Mouse (Mus musculus) MEL (cell line): Measurements from ENCODE around the gene Ppfia2. TPM values are rescaled to one million over a fixed set of nuclear protein-coding genes. Genes with fewer than 3 reads are reported as not detected.

ENCODE experiments used
- DNase-seq: peaks from one replicate; pipeline ENCODE4 v3.0.0; 2011; ENCODE audit warnings: low read depth, low spot score
- H3K27ac ChIP-seq: 2 replicates; pipeline ENCODE4 v1.5.1; 2012; ENCODE audit warnings: low read depth, mild to moderate bottlenecking, control low read depth, low read length, moderate library complexity; ENCODE audit not compliant: control insufficient read depth
- H3K27me3 ChIP-seq, 2 experiments: fragments of 150-350 bp in 1 of 2; sonication (generic) in 1 of 2; 2 replicates each; pipeline ENCODE4 v1.6.1; 2012; ENCODE audit warnings: low read length in 2 of 2, mild to moderate bottlenecking in 2 of 2, improper control_type of control experiment in 1 of 2, moderate library complexity in 1 of 2; ENCODE audit not compliant: insufficient read depth in 2 of 2, control insufficient read depth in 1 of 2
- H3K36me3 ChIP-seq, 2 experiments: 2 replicates each; pipeline ENCODE4 v1.6.1; 2012 to 2014; ENCODE audit warnings: low read length in 2 of 2, improper control_type of control experiment in 1 of 2, inconsistent platforms in 1 of 2, mild to moderate bottlenecking in 1 of 2; ENCODE audit not compliant: insufficient read depth in 2 of 2, control insufficient read depth in 1 of 2
- H3K4me1 ChIP-seq, 2 experiments: fragments of 150-350 bp in 1 of 2; sonication (generic) in 1 of 2; 2 replicates each; pipeline ENCODE4 v1.6.1; 2012; ENCODE audit warnings: low read length in 2 of 2, improper control_type of control experiment in 1 of 2, mild to moderate bottlenecking in 1 of 2; ENCODE audit not compliant: insufficient read depth in 2 of 2, control insufficient read depth in 1 of 2
- H3K4me3 ChIP-seq, 2 experiments: fragments of 150-350 bp in 1 of 2; sonication (generic) in 1 of 2; 2 replicates each; pipeline ENCODE4 v1.5.1; 2012; ENCODE audit warnings: low read depth in 2 of 2, low read length in 2 of 2, mild to moderate bottlenecking in 2 of 2, moderate library complexity in 2 of 2, control low read depth in 1 of 2, improper control_type of control experiment in 1 of 2; ENCODE audit not compliant: control insufficient read depth in 1 of 2, insufficient read depth in 1 of 2
- H3K79me2 ChIP-seq: 2 replicates; pipeline ENCODE4 v1.6.1; 2012; ENCODE audit warnings: mild to moderate bottlenecking, low read length, moderate library complexity; ENCODE audit not compliant: control insufficient read depth, poor library complexity, insufficient read depth
- H3K9ac ChIP-seq: 2 replicates; pipeline ENCODE4 v1.6.1; 2012; ENCODE audit warnings: low read depth, mild to moderate bottlenecking, control low read depth, low read length, moderate library complexity; ENCODE audit not compliant: control insufficient read depth, poor library complexity, severe bottlenecking
- H3K9me3 ChIP-seq: fragments of 150-350 bp; sonication (generic); replicated peaks from 2 replicates; pipeline ENCODE4 v1.6.1; 2012; ENCODE audit warnings: mild to moderate bottlenecking, low read length, improper control_type of control experiment, moderate library complexity; ENCODE audit not compliant: insufficient read depth
- CHD2 ChIP-seq: IDR thresholded peaks from 2 replicates; pipeline ENCODE4 v1.6.1; 2011; ENCODE audit warnings: low read length, improper control_type of control experiment
- E2F4 ChIP-seq: IDR thresholded peaks from 2 replicates; pipeline ENCODE4 v1.6.1; 2011; ENCODE audit warnings: low read depth, low read length, improper control_type of control experiment, borderline replicate concordance
- ELF1 ChIP-seq: IDR thresholded peaks from 2 replicates; pipeline ENCODE4 v1.6.1; 2014; ENCODE audit warnings: low read depth, mild to moderate bottlenecking, inconsistent platforms, low read length, improper control_type of control experiment, moderate library complexity
- ETS1 ChIP-seq: IDR thresholded peaks from 2 replicates; pipeline ENCODE4 v1.6.1; 2012; ENCODE audit warnings: low read depth, mild to moderate bottlenecking, inconsistent platforms, low read length, improper control_type of control experiment, moderate library complexity
- GABPA ChIP-seq: IDR thresholded peaks from 2 replicates; pipeline ENCODE4 v1.6.1; 2012; ENCODE audit warnings: low read depth, mild to moderate bottlenecking, inconsistent platforms, low read length, improper control_type of control experiment, moderate library complexity
- JUND ChIP-seq: IDR thresholded peaks from 2 replicates; pipeline ENCODE4 v1.6.1; 2011; ENCODE audit warnings: low read depth, mild to moderate bottlenecking, improper control_type of control experiment, low read length
- KAT2A ChIP-seq: conservative IDR thresholded peaks from 2 replicates; pipeline ENCODE4 v1.6.1; 2012; ENCODE audit warnings: low read depth, low read length, improper control_type of control experiment, inconsistent platforms
- MAFK ChIP-seq: IDR thresholded peaks from 2 replicates; pipeline ENCODE4 v1.6.1; 2011; ENCODE audit warnings: low read depth, mild to moderate bottlenecking, low read length, improper control_type of control experiment, borderline replicate concordance
- MEF2A ChIP-seq: IDR thresholded peaks from 2 replicates; pipeline ENCODE4 v1.6.1; 2014; ENCODE audit warnings: low read depth, mild to moderate bottlenecking, inconsistent platforms, low read length, improper control_type of control experiment; ENCODE audit not compliant: poor library complexity, insufficient replicate concordance, severe bottlenecking; ENCODE audit errors: extremely low read depth
- MXI1 ChIP-seq: IDR thresholded peaks from 2 replicates; pipeline ENCODE4 v1.6.1; 2011; ENCODE audit warnings: mild to moderate bottlenecking, low read depth, low read length, improper control_type of control experiment
- MYB ChIP-seq: IDR thresholded peaks from 2 replicates; pipeline ENCODE4 v1.6.1; 2011; ENCODE audit warnings: mild to moderate bottlenecking, low read depth, low read length, improper control_type of control experiment
- MYC ChIP-seq: IDR thresholded peaks from 2 replicates; pipeline ENCODE4 v1.6.1; 2011; ENCODE audit warnings: low read depth, mild to moderate bottlenecking, low read length, improper control_type of control experiment, moderate library complexity
- NELFE ChIP-seq: IDR thresholded peaks from 2 replicates; pipeline ENCODE4 v1.6.1; 2011; ENCODE audit warnings: low read depth, low read length, improper control_type of control experiment
- NRF1 ChIP-seq: IDR thresholded peaks from 2 replicates; pipeline ENCODE4 v1.6.1; 2014; ENCODE audit warnings: low read depth, mild to moderate bottlenecking, inconsistent platforms, low read length, improper control_type of control experiment, moderate library complexity; ENCODE audit not compliant: poor library complexity, insufficient read depth, severe bottlenecking
- POLR2A ChIP-seq, 2 experiments: IDR thresholded peaks; 2 replicates each; pipeline ENCODE4 v1.6.1; 2011 to 2012; ENCODE audit warnings: low read length in 2 of 2, mild to moderate bottlenecking in 2 of 2, control low read depth in 1 of 2, improper control_type of control experiment in 1 of 2, low read depth in 1 of 2, moderate library complexity in 1 of 2; ENCODE audit not compliant: control insufficient read depth in 1 of 2, insufficient read depth in 1 of 2, poor library complexity in 1 of 2
- POLR2AphosphoS2 ChIP-seq: IDR thresholded peaks from 2 replicates; pipeline ENCODE4 v1.6.1; 2011; ENCODE audit warnings: low read length, improper control_type of control experiment
- RCOR1 ChIP-seq: IDR thresholded peaks from 2 replicates; pipeline ENCODE4 v1.6.1; 2012; ENCODE audit warnings: low read depth, mild to moderate bottlenecking, inconsistent platforms, low read length, improper control_type of control experiment
- SMC3 ChIP-seq: IDR thresholded peaks from 2 replicates; pipeline ENCODE4 v1.6.1; 2011; ENCODE audit warnings: low read depth, low read length, improper control_type of control experiment
- TCF12 ChIP-seq: IDR thresholded peaks from 2 replicates; pipeline ENCODE4 v1.6.1; 2014; ENCODE audit warnings: low read depth, mild to moderate bottlenecking, inconsistent platforms, low read length, improper control_type of control experiment, moderate library complexity
- UBTF ChIP-seq: IDR thresholded peaks from 2 replicates; pipeline ENCODE4 v1.6.1; 2012; ENCODE audit warnings: low read depth, mild to moderate bottlenecking, inconsistent platforms, low read length, improper control_type of control experiment, moderate library complexity, borderline replicate concordance; ENCODE audit not compliant: insufficient read depth
- USF2 ChIP-seq, 2 experiments: IDR thresholded peaks; 2 replicates each; pipeline ENCODE4 v1.6.1; 2011 to 2012; ENCODE audit warnings: improper control_type of control experiment in 2 of 2, low read length in 2 of 2, borderline replicate concordance in 1 of 2, inconsistent platforms in 1 of 2, low read depth in 1 of 2, mild to moderate bottlenecking in 1 of 2; ENCODE audit not compliant: insufficient read depth in 1 of 2
- ZKSCAN1 ChIP-seq: IDR thresholded peaks from 2 replicates; pipeline ENCODE4 v1.6.1; 2012; ENCODE audit warnings: low read depth, mild to moderate bottlenecking, inconsistent platforms, low read length, improper control_type of control experiment, moderate library complexity
- polyA plus RNA-seq, 2 experiments: library from polyadenylated mRNA; stranded (reverse) in 1 of 2; unstranded in 1 of 2; fragments of >175 nt in 1 of 2; fragments of >200 nt in 1 of 2; gene quantifications; 2 replicates each; pipeline versions ENCODE4 v1.2.1 to v1.2.4; 2012; ENCODE audit warnings: low replicate concordance in 2 of 2, low read depth in 1 of 2; ENCODE audit not compliant: insufficient read length in 2 of 2, insufficient read depth in 1 of 2, missing spikeins in 1 of 2
- total RNA-seq: library from RNA; depleted of rRNA; stranded (reverse); fragments of 300-350 nt; gene quantifications from 2 replicates; pipeline ENCODE4 v1.2.3, GENCODE M21; 2012

Ppfia2 gene
- total and polyA plus RNA-seq, 3 experiments, result not detected

- TF ChIP-seq SMC3 (no peak), KAT2A (no peak), POLR2A (IDR thresholded peaks at IDR 0.05; ENCODE audit: control insufficient read depth in 1 of 2, insufficient read depth in 1 of 2, low read depth in 1 of 2, low read length in 2 of 2, poor library complexity in 1 of 2) (no peak), NRF1 (no peak)
- TF ChIP-seq, all 39 proteins: peak for 0
Observed at GRCm38 (mm10) chr10:106936996-106937395, 466.9 kb downstream of the Ppfia2 start (continued).

GRCm38 (mm10) chr10:106938851-106939250, 468.7 kb downstream of the Ppfia2 start:
- Histone ChIP-seq H3K27me3 (no peaks in the 10 kb centered on the region), H3K79me2 (no peaks in the 10 kb centered on the region), H3K36me3 (no peaks in the 10 kb centered on the region), H3K27ac (no peak overlapping the region), H3K9ac (no peak overlapping the region), H3K9me3 (no peaks in the 10 kb centered on the region), H3K4me1 (no peaks in the 10 kb centered on the region), H3K4me3 (no peak overlapping the region)
- TF ChIP-seq ZKSCAN1 (no peak), MAFK (no peak), RCOR1 (no peak), KAT2A (no peak)
- DNase-seq, result no peak

- H3K36me3 ChIP-seq, result no peaks in the 10 kb centered on the region
- H3K9me3 ChIP-seq, result no peaks in the 10 kb centered on the region
- TF ChIP-seq ELF1 (no peak), USF2 (IDR thresholded peaks at IDR 0.05; ENCODE audit: borderline replicate concordance in 1 of 2, insufficient read depth in 1 of 2, low read depth in 1 of 2, low read length in 2 of 2) (no peak), GABPA (no peak), POLR2AphosphoS2 (no peak), JUND (no peak), ETS1 (no peak), KAT2A (no peak), ZKSCAN1 (no peak), MYB (no peak), MEF2A (no peak), TCF12 (no peak), RCOR1 (no peak), CHD2 (no peak), NELFE (no peak), MXI1 (no peak), NRF1 (no peak), UBTF (no peak), MYC (no peak), E2F4 (no peak)
- no peaks in the 10 kb centered on the region for H3K4me1 ChIP-seq
- no peak overlapping the region for H3K27ac ChIP-seq
- no peak for DNase-seq
- no peak overlapping the region for H3K4me3 ChIP-seq
- no peak overlapping the region for H3K9ac ChIP-seq
- no peaks in the 10 kb centered on the region for H3K79me2 ChIP-seq
- H3K27me3 ChIP-seq, result no peaks in the 10 kb centered on the region
Observed at GRCm38 (mm10) chr10:106939441-106939840, 469.3 kb downstream of the Ppfia2 start.
